In genomic region chr9:56205336-56205735, GRCm38 (mm10) we compare ENCODE assay signal across 31 mouse cellular contexts. TPM values are rescaled to one million over a fixed set of nuclear protein-coding genes. Genes with fewer than 3 reads are reported as not detected.
DNase-seq lines count a peak whose midpoint lies in the region; ATAC-seq and TF ChIP-seq lines count a peak whose summit lies in the region.
"Had no signal": no experiment of that assay in that cellular context is flagged by ENCODE, and none has a peak within 500 bp of the region (broad histone marks: within the 10 kb centered on the region; RNA-seq: fewer than 3 reads in every experiment).

No protein-coding gene starts in this region.

- TF ChIP-seq CTCF in embryonic fibroblast, embryonic 13.5 days (IDR thresholded peaks at IDR 0.05; ENCODE audit: borderline replicate concordance, insufficient read depth, low read length): no peak

- no peak for TF ChIP-seq POLR2A in embryonic fibroblast, embryonic 13.5 days (IDR thresholded peaks at IDR 0.05; ENCODE audit: low read depth, low read length)

- no peak overlapping the region for H3K4me3 ChIP-seq in embryonic fibroblast, embryonic 13.5 days (ENCODE audit: insufficient read depth, low read length)
- H3K4me3 ChIP-seq: forebrain, embryonic 10.5 days; heart, adult 2 months; heart, embryonic 13.5 days; left cerebral cortex, adult 2 months; limb, embryonic 10.5 days; limb, embryonic 15.5 days; liver, embryonic 13.5 days had no signal

- 0 out of 2 replicates have a peak, but pooled peaks have one; percentile 9 for ATAC-seq in frontal cortex, adult (ENCODE audit: low TSS enrichment)
- ATAC-seq: activated CD4-positive, CD25-positive, alpha-beta regulatory T cell, adult 4 months; forebrain, postnatal 0 days; intestine, postnatal 0 days had no signal

- H3K4me1 ChIP-seq in embryonic fibroblast, embryonic 13.5 days (ENCODE audit: control insufficient read depth, insufficient read depth, low read length): peaks cover 12% of the 10 kb centered on the region
- H3K4me1 ChIP-seq: liver, embryonic 13.5 days had no signal

- H3K27ac ChIP-seq in embryonic fibroblast, embryonic 13.5 days (ENCODE audit: insufficient read depth, low read length): 0 out of 2 replicates have a peak overlapping the region, but pooled peaks have one; percentile 14
- H3K27ac ChIP-seq: forebrain, embryonic 10.5 days; heart, adult 2 months; heart, embryonic 13.5 days; hindbrain, embryonic 14.5 days; kidney, postnatal 0 days; left cerebral cortex, adult 2 months; limb, embryonic 10.5 days; limb, embryonic 15.5 days; liver, embryonic 13.5 days had no signal

- no peak for DNase-seq in frontal cortex, postnatal 14 days (ENCODE audit: low spot score in 2 of 2)
- peak; percentile 27 for DNase-seq in layer of hippocampus, adult 11-12 months (ENCODE audit: low spot score)
- DNase-seq in layer of hippocampus, postnatal 10 days (ENCODE audit: low spot score in 2 of 2): no peak
- DNase-seq in 3134 (ENCODE audit: extremely low read depth, insufficient read length, low spot score): peak; percentile 60
- no peak for DNase-seq in left cerebral cortex, postnatal 10 days (ENCODE audit: extremely low spot score in 1 of 2, low spot score in 2 of 2)
- DNase-seq: adrenal gland, adult 8-10 months; cerebellum, adult 11 months; cerebellum, adult 9-10 months; cerebellum, postnatal 36 days; forebrain, postnatal 0 days; gastrocnemius, postnatal 25 days; heart, adult 2 months; heart, postnatal 10 days; kidney, postnatal 4 days; liver, embryonic 13.5 days; lung, adult 18-20 months; lung, postnatal 14 days; midbrain, embryonic 14.5 days; right cerebral cortex, postnatal 4 days; thymus, postnatal 4 days had no signal

- intact Hi-C loops in left cerebral cortex, postnatal 10 days (cut with DNase I): loop anchor here (10.0 kb wide), 1 partner anchor 589 kb away; the partner anchor contains the start of gene Lingo1

RNA-seq across cellular contexts. Expression of gene Tspan3, which starts 40.1 kb away (rescaled TPM):
- total RNA-seq in layer of hippocampus, postnatal 10 days (2021): 100 to 1,000 TPM; 334 to 354 TPM
- polyA plus RNA-seq in embryonic fibroblast, embryonic 13.5 days (2011; ENCODE audit: insufficient read length, low read depth, missing spikeins): 178 and 183 TPM in 2 replicates
- total RNA-seq in left cerebral cortex, postnatal 10 days (2021): 100 to 1,000 TPM; 364 to 371 TPM

Comparison
In these comparisons a context has a peak if more than half of its experiments do, and no peak if none do; other contexts are left out.
1. DNase-seq: peak in layer of hippocampus, adult 11-12 months (single experiment) and 3134 (single experiment); none in frontal cortex, postnatal 14 days (0 of 2), layer of hippocampus, postnatal 10 days (0 of 2) and left cerebral cortex, postnatal 10 days (0 of 2).